Mouse (Mus musculus): ENCODE measurements around the gene 2610301B20Rik. TPM values are rescaled to one million over a fixed set of nuclear protein-coding genes. Genes with fewer than 3 reads are reported as not detected.
A peak's percentile ranks its signal among the peaks of the same experiment; 100 is the strongest.

Gene 2610301B20Rik
- total and polyA plus RNA-seq, 3 experiments: 13.3 to 15.7 TPM; not detected in 1

DNA sequence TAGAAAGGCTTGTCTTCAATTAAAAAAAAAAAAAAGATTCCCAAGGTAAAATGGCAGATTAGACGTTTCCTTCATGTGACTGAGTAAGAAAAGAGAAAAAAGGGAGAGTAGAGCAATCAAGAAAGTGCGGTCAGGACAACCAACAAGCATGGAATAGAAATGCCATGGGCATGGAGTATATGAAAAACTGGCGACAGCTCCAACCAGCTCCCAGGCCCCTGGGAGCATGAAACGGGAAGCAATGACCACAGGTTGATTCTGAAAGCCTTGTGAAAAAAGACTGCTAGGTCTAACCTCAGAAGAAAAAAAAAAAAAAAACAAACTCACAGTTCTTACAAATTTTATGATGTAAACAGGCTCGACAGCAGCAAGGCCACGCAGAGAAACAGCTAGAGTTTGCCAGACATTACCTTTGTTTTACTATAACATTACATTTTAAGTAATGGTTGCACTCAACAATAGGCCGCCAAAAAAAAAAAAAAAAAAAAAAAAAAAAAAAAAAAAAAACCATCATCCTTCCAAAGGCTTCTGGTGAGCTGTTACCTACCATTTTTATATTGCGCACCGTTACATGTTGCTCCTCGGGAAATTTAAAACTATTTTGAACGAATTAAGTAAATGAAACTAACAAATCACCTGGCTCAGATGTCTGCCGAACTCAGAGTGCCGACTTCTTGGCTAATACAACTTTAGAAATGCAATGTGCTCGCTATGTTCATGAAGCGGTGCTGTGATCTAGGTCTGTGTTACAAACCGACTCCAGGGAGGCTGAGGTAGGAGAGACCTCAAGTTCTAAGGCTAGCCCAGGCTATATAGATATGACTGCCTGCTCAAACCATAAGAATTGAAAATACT, 1.4 kb upstream of the 2610301B20Rik start (continued):
- TF ChIP-seq SIN3A (IDR thresholded peaks at IDR 0.05; ENCODE audit: low read length) (peak; percentile 21; the same call in 1 of the 2 replicates), MYB (IDR thresholded peaks at IDR 0.05; ENCODE audit: low read depth, low read length) (no peak), ZMIZ1 (IDR thresholded peaks at IDR 0.05; ENCODE audit: low read depth, low read length) (no peak), CHD1 (IDR thresholded peaks at IDR 0.05; ENCODE audit: low read depth, low read length) (no peak), POLR2AphosphoS5 (IDR thresholded peaks at IDR 0.05; ENCODE audit: borderline replicate concordance, low read depth, low read length) (no peak), TAL1 (IDR thresholded peaks at IDR 0.05; ENCODE audit: low read length) (no peak), POLR2AphosphoS2 (IDR thresholded peaks at IDR 0.05; ENCODE audit: low read length) (no peak), E2F4 (IDR thresholded peaks at IDR 0.05; ENCODE audit: borderline replicate concordance, low read depth, low read length) (no peak), RAD21 (IDR thresholded peaks at IDR 0.05; ENCODE audit: low read depth, low read length) (no peak), EP300 (IDR thresholded peaks at IDR 0.05; ENCODE audit: low read depth in 1 of 2, low read length in 2 of 2) (no peak; a peak in 1 of 4 replicates), GATA1 (IDR thresholded peaks at IDR 0.05; ENCODE audit: low read depth, low read length) (no peak), USF1 (IDR thresholded peaks at IDR 0.05; ENCODE audit: low read depth, low read length) (peak; percentile 48; the same call in 1 of the 2 replicates), CTCF (IDR thresholded peaks at IDR 0.05 in 2 of 3, conservative IDR thresholded peaks at IDR 0.05 in 1 of 3; ENCODE audit: control insufficient read depth in 1 of 3, insufficient read depth in 1 of 3, low read depth in 2 of 3, low read length in 3 of 3, poor library complexity in 1 of 3, severe bottlenecking in 1 of 3) (no peak), NRF1 (IDR thresholded peaks at IDR 0.05; ENCODE audit: insufficient read depth, low read depth, low read length, poor library complexity, severe bottlenecking) (no peak), MEF2A (IDR thresholded peaks at IDR 0.05; ENCODE audit: extremely low read depth, insufficient replicate concordance, low read depth, low read length, poor library complexity, severe bottlenecking) (no peak), TBP (IDR thresholded peaks at IDR 0.05; ENCODE audit: low read depth, low read length) (peak; percentile 37; the same call in 1 of the 2 replicates), JUND (IDR thresholded peaks at IDR 0.05; ENCODE audit: low read depth, low read length) (no peak), ZC3H11A (IDR thresholded peaks at IDR 0.05; ENCODE audit: low read depth, low read length) (no peak), MAZ (IDR thresholded peaks at IDR 0.05; ENCODE audit: low read depth, low read length) (no peak), UBTF (IDR thresholded peaks at IDR 0.05; ENCODE audit: borderline replicate concordance, insufficient read depth, low read depth, low read length) (no peak), GABPA (IDR thresholded peaks at IDR 0.05; ENCODE audit: low read depth, low read length) (no peak)

DNA sequence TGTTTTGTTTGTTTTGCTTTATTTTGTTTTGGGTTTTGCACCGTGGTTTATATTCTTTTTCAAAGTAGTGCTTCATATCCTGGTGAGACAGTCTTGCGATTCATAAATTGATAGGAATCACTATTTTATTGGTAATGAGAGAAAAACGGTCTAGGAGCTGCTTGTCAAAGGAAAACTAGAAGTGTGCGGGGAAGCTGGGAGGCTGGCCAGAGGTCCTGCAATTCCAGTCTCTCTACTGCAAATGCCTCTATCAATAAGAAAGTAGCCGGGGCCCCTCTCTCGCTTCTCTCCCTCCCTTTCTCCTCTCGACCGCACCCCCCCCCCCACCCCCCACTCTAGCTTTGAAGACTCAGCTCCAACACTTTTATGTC, 764 bp upstream of the 2610301B20Rik start:
- H3K27ac ChIP-seq (ENCODE audit: control insufficient read depth, low read depth, low read length): peak overlapping the region; percentile 92

More for the DNA sequence above, 764 bp upstream of the 2610301B20Rik start:
- Histone ChIP-seq H3K9me3 (replicated peaks; ENCODE audit: insufficient read depth, low read length) (no peaks in the 10 kb centered on the region), H3K36me3 (ENCODE audit: control insufficient read depth in 1 of 2, insufficient read depth in 2 of 2, low read length in 2 of 2) (no peaks in the 10 kb centered on the region; a peak in 1 of 4 replicates), H3K79me2 (ENCODE audit: control insufficient read depth, insufficient read depth, low read length, poor library complexity) (no peaks in the 10 kb centered on the region; the same call in 1 of the 2 replicates), H3K9ac (ENCODE audit: control insufficient read depth, low read depth, low read length, poor library complexity, severe bottlenecking) (peak overlapping the region; percentile 90), H3K4me1 (ENCODE audit: control insufficient read depth in 1 of 2, insufficient read depth in 2 of 2, low read length in 2 of 2) (peaks cover 0 to 5% of the 10 kb centered on the region in 2 experiments; a peak in 2 of 4 replicates), H3K4me3 (ENCODE audit: control insufficient read depth in 1 of 2, insufficient read depth in 1 of 2, low read depth in 2 of 2, low read length in 2 of 2) (peak overlapping the region; percentile 74 to 85), H3K27me3 (ENCODE audit: control insufficient read depth in 1 of 2, insufficient read depth in 2 of 2, low read length in 2 of 2) (no peaks in the 10 kb centered on the region)
- TF ChIP-seq HCFC1 (IDR thresholded peaks at IDR 0.05; ENCODE audit: low read depth, low read length): 0 out of 2 replicates have a peak, but pooled peaks have one; percentile 8
- TF ChIP-seq GATA1 (IDR thresholded peaks at IDR 0.05; ENCODE audit: low read depth, low read length): no peak
- DNase-seq (ENCODE audit: low read depth, low spot score): no peak
